Mouse (Mus musculus) forebrain, embryonic 16.5 days (tissue): Measurements from ENCODE around the gene Defa34. TPM values are rescaled to one million over a fixed set of nuclear protein-coding genes. Genes with fewer than 3 reads are reported as not detected.
"Not testable (repeated sequence)": the region's sequence is repeated elsewhere in the genome, so short reads cannot be mapped to it uniquely, and the experiment has no call there.

Source experiments
- ATAC-seq: fragments of 200-750 bp; cut with Nextera tagmentation; 2 replicates; pipeline ENCODE4 v1.8.0; 2017; ENCODE audit warnings: mild to moderate bottlenecking, moderate library complexity
- H3K27ac ChIP-seq: fragments of 300-500 bp; sonication (generic); 2 replicates; pipeline ENCODE4 v1.5.1; 2014; ENCODE audit warnings: low read length, control low read depth
- H3K27me3 ChIP-seq: fragments of 300-500 bp; sonication (generic); replicated peaks from 2 replicates; pipeline ENCODE4 v1.6.1; 2014; ENCODE audit warnings: low read length; ENCODE audit not compliant: control insufficient read depth, insufficient read depth
- H3K36me3 ChIP-seq: fragments of 300-500 bp; sonication (generic); 2 replicates; pipeline ENCODE4 v1.6.1; 2014; ENCODE audit not compliant: control insufficient read depth, insufficient read depth
- H3K4me1 ChIP-seq: fragments of 300-500 bp; sonication (generic); replicated peaks from 2 replicates; pipeline ENCODE4 v1.6.1; 2014; ENCODE audit warnings: low read length; ENCODE audit not compliant: control insufficient read depth, insufficient read depth
- H3K4me2 ChIP-seq: fragments of 300-500 bp; sonication (generic); 2 replicates; pipeline ENCODE4 v1.6.1; 2014; ENCODE audit warnings: mild to moderate bottlenecking, low read length, control low read depth
- H3K4me3 ChIP-seq: fragments of 300-500 bp; sonication (generic); replicated peaks from 2 replicates; pipeline ENCODE4 v1.5.1; 2014; ENCODE audit warnings: mild to moderate bottlenecking, low read length, control low read depth
- H3K9ac ChIP-seq: fragments of 300-500 bp; sonication (generic); replicated peaks from 2 replicates; pipeline ENCODE4 v1.6.1; 2014; ENCODE audit warnings: low read depth, low read length, control low read depth
- H3K9me3 ChIP-seq: fragments of 300-500 bp; sonication (generic); 2 replicates; pipeline ENCODE4 v1.6.1; 2016; ENCODE audit warnings: low read length; ENCODE audit not compliant: control insufficient read depth
- WGBS: fragments of 180-500 bp; shearing (Covaris S2); extraction: QIAGEN DNeasy Blood & Tissue Kit; methylation state at CpG from one replicate; pipeline ENCODE4 v1.1.7; 2014; 5-methylcytosine and 5-hydroxymethylcytosine counted together
- polyA plus RNA-seq: library from polyadenylated mRNA; unstranded; fragments of >200 nt; fragmentation: Nextera tagmentation; extraction: Ambion mirVana; gene quantifications from 2 replicates; pipeline ENCODE4 v1.2.1, GENCODE M21; 2015

The Defa34 gene
- not detected in 2 replicates for polyA plus RNA-seq

DNA sequence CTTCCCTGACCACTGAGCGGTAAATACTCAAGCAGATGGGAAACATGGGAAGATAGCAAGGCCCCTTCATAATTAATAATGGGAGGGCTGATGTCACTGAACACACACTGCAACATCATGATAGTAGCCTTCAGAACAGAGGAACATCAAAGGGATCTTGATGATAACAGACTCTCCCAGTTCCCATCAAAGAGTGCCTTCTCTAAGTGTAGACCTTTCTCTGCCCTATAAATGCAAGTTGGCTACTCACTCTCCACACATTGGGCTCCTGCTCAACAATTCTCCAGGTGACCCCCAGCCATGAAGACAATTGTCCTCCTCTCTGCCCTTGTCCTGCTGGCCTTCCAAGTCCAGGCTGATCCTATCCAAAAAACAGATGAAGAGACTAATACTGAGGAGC, at the start of gene Defa34:
TSS of gene Defa34 (plus strand) at position 301 of the 400 bp plus-strand sequence.
- 80% methylated on average over 1 of the region's 1 CpGs for WGBS
- H3K4me3 ChIP-seq, H3K36me3 ChIP-seq, H3K9ac ChIP-seq, H3K27me3 ChIP-seq, H3K4me1 ChIP-seq, H3K27ac ChIP-seq, H3K9me3 ChIP-seq, H3K4me2 ChIP-seq, ATAC-seq: not testable (repeated sequence)

DNA sequence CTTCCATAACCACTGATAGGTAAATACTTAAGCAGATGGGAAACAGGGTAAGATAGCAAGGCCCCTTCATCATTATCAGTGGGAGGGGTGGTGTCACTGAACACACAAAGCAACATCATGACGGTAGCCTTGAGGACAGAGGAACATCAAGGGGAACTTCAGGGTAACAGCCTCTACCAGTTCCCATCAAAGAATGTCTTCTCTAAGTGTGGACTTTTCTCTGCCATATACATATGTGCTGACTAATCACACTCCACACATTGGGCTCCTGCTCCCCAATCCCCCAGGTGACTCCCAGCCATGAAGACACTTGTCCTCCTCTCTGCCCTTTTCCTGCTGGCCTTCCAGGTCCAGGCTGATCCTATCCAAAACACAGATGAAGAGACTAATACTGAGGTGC, 47.7 kb upstream of the Defa34 start, which contains the start of gene Defa26:
TSS of gene Defa26 (plus strand) at position 301 of the 400 bp plus-strand sequence.
- no CpG with 5 or more reads among the region's 1 CpGs for WGBS
- not testable (repeated sequence) for H3K4me3 ChIP-seq, ATAC-seq, H3K4me2 ChIP-seq, H3K27me3 ChIP-seq, H3K27ac ChIP-seq, H3K36me3 ChIP-seq, H3K4me1 ChIP-seq, H3K9ac ChIP-seq, H3K9me3 ChIP-seq

- H3K9ac ChIP-seq, H3K4me3 ChIP-seq, H3K36me3 ChIP-seq, H3K27ac ChIP-seq, ATAC-seq, H3K27me3 ChIP-seq, H3K4me2 ChIP-seq, H3K4me1 ChIP-seq, H3K9me3 ChIP-seq: not testable (repeated sequence)
- no CpG with 5 or more reads among the region's 2 CpGs for whole genome bisulfite sequencing
These were observed 10.1 kb upstream of the Defa34 start, which contains the start of gene Defa17 for GRCm38 (mm10) chr8:21655480-21655879. Defa17 (plus strand) TSS chr8:21655780.

DNA sequence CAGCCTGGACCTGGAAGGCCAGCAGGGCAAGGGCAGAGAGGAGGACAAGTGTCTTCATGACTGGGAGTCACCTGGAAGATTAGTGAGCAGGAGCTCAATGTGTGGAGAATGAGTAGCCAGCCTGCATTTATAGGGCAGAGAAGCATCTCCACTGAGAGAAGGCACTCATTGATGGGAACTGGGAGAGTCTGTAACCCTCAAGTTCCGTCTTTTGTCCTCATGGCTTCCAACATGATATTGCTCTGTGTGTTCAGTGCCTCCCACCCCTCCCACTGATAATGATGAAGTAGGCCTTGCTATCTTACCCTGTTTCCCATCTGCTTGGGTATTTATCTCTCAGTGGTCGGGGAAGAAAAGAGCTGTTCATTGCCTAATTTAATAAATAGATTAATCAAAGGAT, 37.9 kb downstream of the Defa34 start, which contains the start of gene AY761184:
TSS of gene AY761184 (minus strand) at position 101 of the 400 bp plus-strand sequence.
- WGBS: 81% methylated on average over 2 of the region's 2 CpGs
- H3K36me3 ChIP-seq, H3K4me3 ChIP-seq, H3K4me2 ChIP-seq, H3K27me3 ChIP-seq, ATAC-seq, H3K27ac ChIP-seq, H3K9ac ChIP-seq, H3K9me3 ChIP-seq, H3K4me1 ChIP-seq: not testable (repeated sequence)

Other genes starting within 250 kb of the Defa34 start
- gene Defa36, start 238.4 kb upstream of the Defa34 start, polyA plus RNA-seq: not detected in 2 replicates
- gene Gm7849, start 209.2 kb upstream of the Defa34 start, polyA plus RNA-seq: not detected in 2 replicates
- not detected in 2 replicates for gene Defa20, start 156.5 kb upstream of the Defa34 start, polyA plus RNA-seq
- not detected in 2 replicates for gene Defa32, start 136.8 kb upstream of the Defa34 start, polyA plus RNA-seq
- not detected in 2 replicates for gene Defa37, start 100.4 kb upstream of the Defa34 start, polyA plus RNA-seq
- not detected in 2 replicates for gene Defa28, start 82.8 kb upstream of the Defa34 start, polyA plus RNA-seq
- gene Gm7861, start 71.3 kb upstream of the Defa34 start, polyA plus RNA-seq: not detected in 2 replicates
- gene Defa26, start 47.6 kb upstream of the Defa34 start, polyA plus RNA-seq: not detected in 2 replicates
- not detected in 2 replicates for gene Defa17, start 10.0 kb upstream of the Defa34 start, polyA plus RNA-seq
- not detected in 2 replicates for gene AY761184, start 37.8 kb downstream of the Defa34 start, polyA plus RNA-seq
- gene Defa24, start 68.7 kb downstream of the Defa34 start, polyA plus RNA-seq: not detected in 2 replicates
- gene Defb50, start 157.7 kb downstream of the Defa34 start, polyA plus RNA-seq: not detected in 2 replicates
- gene Defb2, start 174.1 kb downstream of the Defa34 start, polyA plus RNA-seq: not detected in 2 replicates
- not detected in 2 replicates for gene Defb10, start 193.1 kb downstream of the Defa34 start, polyA plus RNA-seq
- not detected in 2 replicates for gene Defb9, start 219.6 kb downstream of the Defa34 start, polyA plus RNA-seq
- 10.6 and 13.4 TPM in 2 replicates for gene Defb11, start 240.6 kb downstream of the Defa34 start, polyA plus RNA-seq